Mouse (Mus musculus) thymus, postnatal 0 days (tissue): ENCODE results near the gene Klhl11. TPM values are rescaled to one million over a fixed set of nuclear protein-coding genes. Genes with fewer than 3 reads are reported as not detected.
A peak's percentile ranks its signal among the peaks of the same experiment; 100 is the strongest.

Experiments
- DNase-seq: peaks from one replicate; pipeline ENCODE4 v3.0.0-alpha.2; 2015; ENCODE audit warnings: low spot score
- polyA plus RNA-seq: library from polyadenylated mRNA; unstranded; fragments of >200 nt; fragmentation: Nextera tagmentation; extraction: Ambion mirVana; gene quantifications from 2 replicates; pipeline ENCODE4 v1.2.1, GENCODE M21; 2015

Gene Klhl11
- 5.3 and 5.4 TPM in 2 replicates for polyA plus RNA-seq

DNA sequence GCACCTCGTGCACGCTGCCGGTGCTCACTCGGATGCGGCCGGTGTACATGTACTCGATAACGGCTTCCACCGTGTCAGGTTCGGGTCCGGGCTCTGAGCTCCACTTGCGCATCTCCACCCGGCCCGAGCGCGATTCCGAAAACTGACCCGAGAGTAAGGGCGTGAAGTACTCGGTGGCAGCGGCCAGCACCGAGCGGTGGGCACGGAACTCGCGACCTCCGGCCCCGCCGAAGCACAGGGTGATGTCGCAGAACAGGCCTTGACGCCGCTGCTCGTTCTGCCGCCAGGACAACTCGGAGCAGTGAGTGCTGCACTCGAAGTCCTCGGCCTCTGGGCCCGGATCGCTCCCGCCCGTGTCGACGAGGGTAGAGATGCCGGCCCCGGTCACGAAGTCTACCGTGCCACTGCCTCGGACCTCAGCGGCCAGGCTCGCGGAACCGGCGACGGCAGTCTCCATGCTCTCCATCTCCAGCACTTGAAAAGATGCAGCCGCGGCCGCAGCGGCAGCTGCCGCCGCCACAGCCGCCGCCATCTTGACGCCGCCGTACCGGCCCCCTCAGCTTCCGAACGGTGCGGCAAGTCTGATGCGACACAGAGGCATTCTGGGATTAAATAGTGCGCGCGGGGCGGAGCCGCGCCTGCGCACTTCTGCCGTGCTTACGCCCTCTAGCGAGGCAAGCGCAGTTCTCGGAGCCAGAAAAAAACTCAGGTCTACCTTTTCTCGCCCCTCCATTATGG is at the start of gene Klhl11:
Klhl11 (minus strand) TSS at position 545 of the 738 bp plus-strand sequence.
- peak; percentile 96 for DNase-seq

- no peak for DNase-seq
These were observed 48.3 kb upstream of the Klhl11 start for GRCm38 (mm10) chr11:100520838-100521237.

DNA sequence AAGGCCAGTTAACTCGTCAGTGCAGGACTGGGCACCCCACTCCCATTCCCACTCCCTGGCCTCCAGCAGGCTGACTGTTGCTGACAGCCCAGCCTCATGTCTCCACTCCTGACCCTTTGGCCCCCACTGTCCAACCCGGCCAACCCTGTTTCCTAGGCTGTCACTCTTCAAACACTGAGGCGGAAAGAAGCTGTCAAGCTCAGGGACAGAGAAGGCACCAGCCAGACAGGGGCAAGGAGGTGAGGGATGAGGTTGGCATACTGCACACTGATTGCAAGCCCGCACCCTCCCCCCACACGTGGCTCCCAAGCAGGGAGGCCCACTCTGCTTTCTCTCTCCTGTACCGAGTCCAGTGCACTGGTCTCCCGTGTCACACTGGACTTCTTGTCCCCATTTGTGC is 46.6 kb upstream of the Klhl11 start:
- DNase-seq = no peak

GRCm38 (mm10) chr11:100518188-100518591 is 45.6 kb upstream of the Klhl11 start:
- DNase-seq = no peak

GRCm38 (mm10) chr11:100516291-100516690 is 43.8 kb upstream of the Klhl11 start:
- DNase-seq = no peak

DNA sequence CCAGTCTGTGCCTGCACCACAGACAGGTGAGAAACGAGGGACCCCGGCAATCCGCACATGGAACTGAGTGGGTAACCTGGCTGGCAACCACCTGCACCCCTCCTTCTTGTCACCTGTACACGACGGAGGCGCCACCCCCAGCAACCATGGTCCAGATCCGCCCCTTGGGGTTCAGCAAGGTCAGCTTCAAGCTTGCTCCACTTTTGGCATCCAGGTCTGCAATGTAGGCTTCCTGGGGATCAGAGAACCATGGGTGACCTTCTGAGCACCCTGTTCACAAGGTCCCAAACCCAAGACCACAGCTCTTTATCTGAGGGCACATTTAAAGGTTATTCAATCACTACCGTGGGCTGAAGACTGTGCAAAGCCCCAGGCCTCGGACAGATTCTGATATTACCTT is 43.2 kb upstream of the Klhl11 start:
- DNase-seq = no peak

GRCm38 (mm10) chr11:100515061-100515460 is 42.5 kb upstream of the Klhl11 start:
- no peak for DNase-seq

DNA sequence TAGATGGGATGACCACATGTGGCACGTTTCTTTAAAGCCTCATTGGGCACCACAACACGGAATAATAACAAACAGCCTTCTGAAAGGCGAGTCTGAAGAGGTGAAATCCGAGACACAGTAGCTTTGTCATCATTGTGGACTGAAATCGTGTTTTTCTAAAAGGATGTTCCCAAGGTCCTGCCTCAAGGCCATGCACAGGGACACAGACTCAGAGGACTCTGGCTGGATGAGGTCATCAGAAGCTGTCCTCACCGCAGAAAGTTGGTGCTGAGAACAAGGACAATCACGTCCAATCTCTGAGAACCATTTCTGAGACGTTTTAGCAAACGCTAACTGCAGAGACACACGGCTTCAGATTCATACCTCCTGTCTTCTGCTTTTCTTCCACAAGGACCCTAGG is 41.2 kb upstream of the Klhl11 start:
- no peak for DNase-seq

DNA sequence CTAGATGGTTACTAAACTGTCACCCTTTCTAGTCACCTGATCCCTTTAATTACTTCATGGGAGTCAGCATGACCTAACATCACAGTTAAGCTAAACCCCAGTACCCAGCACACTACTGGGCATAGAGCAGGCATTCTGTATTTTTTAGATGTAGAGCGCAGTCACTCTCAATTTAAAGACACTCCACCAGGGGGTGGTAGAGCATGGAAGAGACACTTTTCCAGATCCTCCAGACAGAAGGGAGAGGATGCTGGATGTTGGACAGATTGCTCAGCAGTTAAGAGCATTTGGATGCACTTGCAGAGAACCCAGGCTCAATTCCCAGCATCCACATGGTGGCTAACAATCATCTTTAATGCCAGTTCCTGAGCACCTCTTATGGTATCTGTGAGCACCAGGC is 39.8 kb upstream of the Klhl11 start:
- DNase-seq = no peak

- DNase-seq = no peak
These were observed 38.0 kb upstream of the Klhl11 start for GRCm38 (mm10) chr11:100510556-100510955.

- DNase-seq = no peak
These were observed 33.5 kb upstream of the Klhl11 start for GRCm38 (mm10) chr11:100505997-100506396.

GRCm38 (mm10) chr11:100504990-100505660 is 32.6 kb upstream of the Klhl11 start:
- DNase-seq = no peak

GRCm38 (mm10) chr11:100501321-100501720 is 28.8 kb upstream of the Klhl11 start:
- DNase-seq = no peak

DNA sequence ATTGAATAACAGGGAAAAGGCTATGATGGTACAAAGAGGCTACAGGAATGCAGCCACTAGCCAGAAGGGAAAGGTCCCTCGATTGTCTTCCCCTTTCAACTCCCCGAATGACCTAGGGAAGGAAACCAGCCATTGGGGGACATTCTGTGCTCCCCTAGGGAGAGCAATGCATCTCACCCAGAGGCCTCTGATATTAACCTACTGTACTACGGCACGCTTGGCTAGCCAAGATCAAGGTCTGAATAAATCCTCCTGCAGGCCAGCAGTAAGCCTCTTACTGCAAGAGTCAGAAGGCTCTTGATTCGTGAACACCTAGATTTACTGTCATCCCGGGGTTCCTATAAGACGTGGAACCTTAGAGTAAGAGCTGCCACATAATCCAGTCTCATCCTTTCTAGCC is 28.1 kb upstream of the Klhl11 start:
- DNase-seq = no peak

DNA sequence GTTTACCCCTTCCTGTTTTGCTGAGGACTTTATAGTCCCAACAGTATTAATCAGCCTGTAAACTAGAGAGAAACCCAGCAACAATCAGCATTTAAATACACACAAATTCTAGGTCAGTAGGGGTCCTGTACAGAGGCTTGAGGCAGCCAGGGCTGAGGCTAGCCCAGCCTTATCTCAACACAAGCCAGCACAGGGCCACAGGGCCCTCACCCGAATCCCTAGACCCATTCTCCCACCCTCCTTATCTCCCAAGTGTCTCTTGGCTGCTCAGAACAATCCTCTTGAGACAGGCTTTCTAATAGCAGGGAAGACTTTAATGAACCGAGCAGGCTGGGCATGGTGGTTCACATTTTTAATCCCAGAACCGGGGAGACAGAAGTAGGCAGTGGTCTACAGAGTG is 27.7 kb upstream of the Klhl11 start:
- no peak for DNase-seq

GRCm38 (mm10) chr11:100493771-100494170 is 21.2 kb upstream of the Klhl11 start:
- DNase-seq = no peak

- DNase-seq = no peak
These were observed 18.4 kb upstream of the Klhl11 start for GRCm38 (mm10) chr11:100490951-100491350.

DNA sequence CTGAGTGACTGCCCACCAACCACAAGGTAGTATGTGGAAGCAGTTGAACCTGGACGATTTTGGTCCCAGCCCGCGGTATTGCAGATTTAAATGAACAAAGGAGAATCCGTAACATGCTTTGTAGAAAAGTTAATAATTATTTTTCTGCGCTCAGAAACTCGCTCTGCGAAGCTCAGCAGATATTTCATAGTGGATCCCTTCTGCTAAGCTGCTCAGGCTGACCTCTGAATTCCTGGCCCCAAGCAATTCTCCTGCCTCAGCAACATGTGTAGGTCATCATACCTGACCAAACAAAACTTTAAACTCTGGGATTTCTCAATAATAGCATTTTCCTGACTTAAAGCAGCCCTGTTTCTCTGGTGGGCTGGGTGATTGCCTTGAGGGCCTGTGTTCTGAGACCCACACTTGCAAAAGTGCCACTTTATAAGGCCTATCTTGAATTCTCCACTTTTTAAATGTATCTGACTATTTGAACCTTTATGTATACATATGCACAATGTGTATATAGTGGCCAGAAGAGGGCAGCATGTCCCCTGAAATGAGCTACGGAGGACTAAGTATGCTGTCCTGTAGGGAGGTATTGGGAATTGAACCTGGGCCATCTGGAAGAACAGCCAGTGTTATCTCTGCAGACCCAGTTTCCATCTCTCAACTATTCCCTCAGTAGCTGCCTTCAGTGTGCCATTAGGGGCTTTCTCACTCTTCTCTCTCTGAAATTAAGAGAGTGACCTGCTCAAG is 13.4 kb upstream of the Klhl11 start:
- peak; percentile 56 for DNase-seq

DNA sequence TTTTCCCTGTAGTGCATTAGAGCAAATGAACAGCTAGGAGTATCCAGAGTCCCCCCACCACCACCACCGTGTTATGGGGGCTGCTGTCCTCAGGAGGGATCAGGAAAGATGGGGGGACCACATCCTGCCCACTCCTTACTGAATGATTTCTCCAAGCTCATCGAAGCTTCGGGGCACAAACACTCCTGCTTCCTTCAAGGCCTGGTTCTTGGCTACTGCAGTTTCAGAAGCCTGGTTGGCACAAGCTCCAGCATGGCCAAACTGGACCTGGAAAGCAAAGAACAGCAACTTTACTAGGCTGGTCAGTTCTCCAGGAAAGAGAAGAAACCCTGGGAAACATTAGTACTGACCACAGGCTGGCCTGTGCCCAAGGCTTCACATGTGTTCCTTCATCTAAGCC is 11.9 kb upstream of the Klhl11 start:
- no peak for DNase-seq

DNA sequence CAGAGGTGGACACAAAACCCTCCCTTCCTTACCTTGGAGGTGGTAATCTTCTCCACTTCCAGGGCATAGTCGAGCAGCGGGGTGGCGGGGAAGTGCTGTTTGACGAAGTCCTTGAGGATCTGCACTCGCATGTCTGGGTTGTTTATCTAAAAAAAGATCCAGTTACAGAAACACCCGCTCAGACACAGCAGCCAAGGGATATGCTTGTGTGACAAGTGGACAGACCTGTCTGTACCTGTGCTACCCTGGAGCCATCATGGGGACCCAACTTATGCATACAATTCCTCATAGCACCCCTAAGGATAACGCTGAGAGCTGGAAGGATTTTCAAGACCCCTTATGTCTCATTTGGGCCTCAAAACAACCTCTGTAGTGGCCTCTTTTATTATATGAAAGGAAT is 6.6 kb upstream of the Klhl11 start:
- DNase-seq = no peak

GRCm38 (mm10) chr11:100476281-100476680 is 3.7 kb upstream of the Klhl11 start:
- no peak for DNase-seq

GRCm38 (mm10) chr11:100472935-100473295 is 374 bp upstream of the Klhl11 start:
- DNase-seq = no peak
